Comparison of ENCODE assay signal across 10 mouse cellular contexts in the genomic region with DNA sequence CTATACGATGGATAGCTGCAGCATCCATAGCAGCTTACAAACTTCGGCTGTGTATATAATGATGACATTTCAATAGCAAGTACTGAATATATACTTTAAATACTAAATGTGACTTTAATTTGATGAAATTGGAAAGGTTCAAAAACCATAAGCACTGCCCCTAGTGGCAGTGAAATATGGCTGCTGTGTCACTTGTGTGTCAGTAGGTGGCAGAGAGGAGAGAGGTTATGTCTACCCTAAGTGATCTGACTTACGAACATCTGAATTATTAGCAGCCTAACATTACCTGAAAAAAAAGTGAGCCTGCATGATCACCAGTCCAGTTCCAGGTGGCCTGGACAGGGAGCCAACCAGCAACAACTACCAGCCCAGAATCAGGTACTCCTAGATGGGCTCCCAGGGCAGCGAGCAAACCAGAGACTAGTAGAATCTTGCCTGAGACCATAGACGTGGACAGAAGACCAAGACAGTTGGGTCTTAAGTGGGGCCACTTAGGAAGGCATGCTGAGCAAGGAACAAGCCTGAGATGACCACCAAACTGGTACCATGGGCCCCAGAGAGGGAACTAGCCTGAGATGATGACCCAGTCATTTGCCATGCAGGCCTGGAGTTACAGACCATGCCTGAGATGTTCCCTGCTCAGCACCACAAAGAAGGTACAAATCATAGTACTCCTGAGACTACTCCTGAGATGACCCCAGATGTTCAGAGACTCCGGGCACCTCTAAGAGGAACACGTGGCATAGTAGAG.
DNase-seq lines count a peak whose midpoint lies in the region; ATAC-seq and TF ChIP-seq lines count a peak whose summit lies in the region.
"Had no signal": no experiment of that assay in that cellular context is flagged by ENCODE, and none has a peak within 500 bp of the region (broad histone marks: within the 10 kb centered on the region; RNA-seq: fewer than 3 reads in every experiment).

No protein-coding gene starts in this region.

- H3K4me2 ChIP-seq in kidney, embryonic 14.5 days (replicated peaks; ENCODE audit: low read depth, low read length) = no peak overlapping the region
- H3K4me2 ChIP-seq in kidney, embryonic 15.5 days = no peak overlapping the region

- H3K36me3 ChIP-seq in kidney, embryonic 14.5 days (ENCODE audit: control insufficient read depth, insufficient read depth, low read length) = no peaks in the 10 kb centered on the region
- no peaks in the 10 kb centered on the region for H3K36me3 ChIP-seq in kidney, embryonic 15.5 days
- no peaks in the 10 kb centered on the region for H3K36me3 ChIP-seq in E14TG2a.4 (ENCODE audit: insufficient read depth, low read length)

- peak; percentile 52; the same call in 1 of the 2 replicates for ATAC-seq in kidney, embryonic 14.5 days (ENCODE audit: low FRiP score, low TSS enrichment)
- ATAC-seq in kidney, embryonic 15.5 days (replicated peaks; ENCODE audit: low FRiP score) = no peak
- ATAC-seq: CD4-positive, CD25-positive, alpha-beta regulatory T cell, adult 4 months had no signal

- 84% methylated on average over 7 of the region's 7 CpGs for WGBS in kidney, embryonic 14.5 days
- 86% methylated on average over 7 of the region's 7 CpGs for WGBS in kidney, embryonic 15.5 days

- DNase-seq in cerebellum, postnatal 14 days = peak; percentile 17 to 24
- DNase-seq in cerebellum, adult 8-10 months = no peak
- peak; percentile 4 for DNase-seq in fibroblast of lung, adult 2 months (ENCODE audit: low read depth)
- no peak for DNase-seq in MN1 (ENCODE audit: low spot score)
- no peak for DNase-seq in ovary, postnatal 36 days (ENCODE audit: low spot score)
- DNase-seq: lung, adult 2 months had no signal

- H3K27ac ChIP-seq in kidney, embryonic 14.5 days (ENCODE audit: low read depth, low read length) = no peak overlapping the region
- no peak overlapping the region for H3K27ac ChIP-seq in kidney, embryonic 15.5 days

- H3K27me3 ChIP-seq in kidney, embryonic 14.5 days (ENCODE audit: control insufficient read depth, insufficient read depth, low read length) = no peaks in the 10 kb centered on the region
- H3K27me3 ChIP-seq in kidney, embryonic 15.5 days = no peaks in the 10 kb centered on the region
- no peaks in the 10 kb centered on the region for H3K27me3 ChIP-seq in E14TG2a.4 (ENCODE audit: insufficient read depth, low read length)

- no peak overlapping the region for H3K9ac ChIP-seq in kidney, embryonic 14.5 days (ENCODE audit: low read depth, low read length)
- no peak overlapping the region for H3K9ac ChIP-seq in kidney, embryonic 15.5 days

- H3K4me1 ChIP-seq in kidney, embryonic 14.5 days (ENCODE audit: control insufficient read depth, insufficient read depth, low read length) = no peaks in the 10 kb centered on the region
- H3K4me1 ChIP-seq in kidney, embryonic 15.5 days = no peaks in the 10 kb centered on the region
- no peaks in the 10 kb centered on the region for H3K4me1 ChIP-seq in E14TG2a.4 (replicated peaks; ENCODE audit: low read depth, low read length)

- H3K9me3 ChIP-seq in kidney, embryonic 14.5 days (ENCODE audit: control insufficient read depth, low read length) = no peaks in the 10 kb centered on the region
- no peaks in the 10 kb centered on the region for H3K9me3 ChIP-seq in kidney, embryonic 15.5 days (replicated peaks)
- no peaks in the 10 kb centered on the region for H3K9me3 ChIP-seq in E14TG2a.4 (ENCODE audit: low read length)

- no peak overlapping the region for H3K4me3 ChIP-seq in kidney, embryonic 14.5 days (ENCODE audit: low read length)
- no peak overlapping the region for H3K4me3 ChIP-seq in kidney, embryonic 15.5 days (replicated peaks)
- no peak overlapping the region for H3K4me3 ChIP-seq in E14TG2a.4 (replicated peaks; ENCODE audit: low read length)

- peak; percentile 67 for TF ChIP-seq CTCF in E14TG2a.4 (conservative IDR thresholded peaks at IDR 0.05; ENCODE audit: low read length)

Comparison
In these comparisons a context has a peak if more than half of its experiments do, and no peak if none do; other contexts are left out.
1. DNase-seq: peak in cerebellum, postnatal 14 days (2 of 2) and fibroblast of lung, adult 2 months (single experiment); none in cerebellum, adult 8-10 months (single experiment), MN1 (single experiment) and ovary, postnatal 36 days (single experiment).